Mouse (Mus musculus): ENCODE results near the gene Clgn.

The Clgn gene

GRCm38 (mm10) chr8:83389316-83390005 is at the start of gene Clgn:
Gene Clgn (plus strand): TSS chr8:83389867.
- peak in 1 of 2 experiments; percentile 2 for DNase-seq (ENCODE audit: low spot score in 2 of 2)

GRCm38 (mm10) chr8:83342076-83342475 is 47.6 kb upstream of the Clgn start:
- no peak for DNase-seq (ENCODE audit: low spot score in 2 of 2)

- no peak for DNase-seq (ENCODE audit: low spot score in 2 of 2)
Measured at GRCm38 (mm10) chr8:83342693-83343092, 47.0 kb upstream of the Clgn start.

GRCm38 (mm10) chr8:83348263-83348662 is 41.4 kb upstream of the Clgn start, which contains the start of gene Mgat4d:
Gene Mgat4d (plus strand): TSS chr8:83348471.
- no peak for DNase-seq (ENCODE audit: low spot score in 2 of 2)

GRCm38 (mm10) chr8:83351315-83351714 is 38.4 kb upstream of the Clgn start:
- peak in 1 of 2 experiments; percentile 14 for DNase-seq (ENCODE audit: low spot score in 2 of 2)

GRCm38 (mm10) chr8:83363156-83363769 is 26.4 kb upstream of the Clgn start:
- DNase-seq (ENCODE audit: low spot score in 2 of 2) = peak in 1 of 2 experiments; percentile 1

- no peak for DNase-seq (ENCODE audit: low spot score in 2 of 2)
Measured at GRCm38 (mm10) chr8:83377231-83377630, 12.4 kb upstream of the Clgn start.

GRCm38 (mm10) chr8:83380141-83380540 is 9.5 kb upstream of the Clgn start:
- no peak for DNase-seq (ENCODE audit: low spot score in 2 of 2)

GRCm38 (mm10) chr8:83381016-83381415 is 8.7 kb upstream of the Clgn start:
- no peak for DNase-seq (ENCODE audit: low spot score in 2 of 2)

- no peak for DNase-seq (ENCODE audit: low spot score in 2 of 2)
Measured at GRCm38 (mm10) chr8:83382850-83383249, 6.8 kb upstream of the Clgn start.

GRCm38 (mm10) chr8:83390006-83390701 is 487 bp downstream of the Clgn start:
- no peak for DNase-seq (ENCODE audit: low spot score in 2 of 2)

- DNase-seq (ENCODE audit: low spot score in 2 of 2) = no peak
Measured at GRCm38 (mm10) chr8:83392521-83392920, 2.9 kb downstream of the Clgn start.

GRCm38 (mm10) chr8:83394325-83394724 is 4.7 kb downstream of the Clgn start:
- no peak for DNase-seq (ENCODE audit: low spot score in 2 of 2)

- no peak for DNase-seq (ENCODE audit: low spot score in 2 of 2)
Measured at GRCm38 (mm10) chr8:83396680-83397079, 7.0 kb downstream of the Clgn start.

GRCm38 (mm10) chr8:83397726-83398125 is 8.1 kb downstream of the Clgn start:
- DNase-seq (ENCODE audit: low spot score in 2 of 2) = no peak

- DNase-seq (ENCODE audit: low spot score in 2 of 2) = no peak
Measured at GRCm38 (mm10) chr8:83405548-83405947, 15.9 kb downstream of the Clgn start.

- no peak for DNase-seq (ENCODE audit: low spot score in 2 of 2)
Measured at GRCm38 (mm10) chr8:83406836-83407235, 17.2 kb downstream of the Clgn start.

GRCm38 (mm10) chr8:83408496-83408895 is 18.8 kb downstream of the Clgn start:
- no peak for DNase-seq (ENCODE audit: low spot score in 2 of 2)

GRCm38 (mm10) chr8:83416878-83417277 is 27.2 kb downstream of the Clgn start:
- no peak for DNase-seq (ENCODE audit: low spot score in 2 of 2)

GRCm38 (mm10) chr8:83417970-83418369 is 28.3 kb downstream of the Clgn start:
- DNase-seq (ENCODE audit: low spot score in 2 of 2) = no peak

GRCm38 (mm10) chr8:83418805-83419516 is 29.3 kb downstream of the Clgn start:
- DNase-seq (ENCODE audit: low spot score in 2 of 2) = no peak

- no peak for DNase-seq (ENCODE audit: low spot score in 2 of 2)
Measured at GRCm38 (mm10) chr8:83421354-83421753, 31.7 kb downstream of the Clgn start.
